Mouse (Mus musculus) limb, embryonic 10.5 days (tissue): ENCODE measurements at regions not wholly inside any gene's neighbourhood (a gene's known extent, or its start where the extent isn't known, plus 50 kb on each side); places are given as distances from the start of the nearest gene placed in this dataset.

ENCODE experiments used
- DNase-seq: peaks from one replicate; pipeline ENCODE4 v3.0.0-alpha.2; 2017; ENCODE audit warnings: low spot score
- H3K27ac ChIP-seq: fragments of 300-500 bp; sonication (generic); 2 replicates; pipeline ENCODE4 v1.5.1; 2016; ENCODE audit warnings: mild to moderate bottlenecking
- H3K27me3 ChIP-seq: fragments of 300-500 bp; sonication (generic); 2 replicates; pipeline ENCODE4 v1.6.1; 2016; ENCODE audit warnings: low read depth, mild to moderate bottlenecking; ENCODE audit not compliant: poor library complexity, severe bottlenecking
- H3K36me3 ChIP-seq: fragments of 300-500 bp; sonication (generic); 2 replicates; pipeline ENCODE4 v1.6.1; 2016; ENCODE audit warnings: mild to moderate bottlenecking, moderate library complexity
- H3K4me1 ChIP-seq: fragments of 300-500 bp; sonication (generic); 2 replicates; pipeline ENCODE4 v1.6.1; 2016
- H3K4me3 ChIP-seq: fragments of 300-500 bp; sonication (generic); 2 replicates; pipeline ENCODE4 v1.5.1; 2016; ENCODE audit warnings: mild to moderate bottlenecking, moderate library complexity
- H3K9me3 ChIP-seq: fragments of 300-500 bp; sonication (generic); replicated peaks from 2 replicates; pipeline ENCODE4 v1.6.1; 2016; ENCODE audit warnings: mild to moderate bottlenecking
- WGBS: fragments of 180-500 bp; shearing (Covaris S2); methylation state at CpG from one replicate; pipeline ENCODE4 v1.1.7; 2016; 5-methylcytosine and 5-hydroxymethylcytosine counted together

- Histone ChIP-seq H3K9me3 (no peaks in the 10 kb centered on the region), H3K4me1 (peaks cover 48% of the 10 kb centered on the region), H3K4me3 (no peak overlapping the region), H3K27ac (peak overlapping the region; percentile 82; the same call in 1 of the 2 replicates), H3K27me3 (no peaks in the 10 kb centered on the region), H3K36me3 (no peaks in the 10 kb centered on the region)
- no peak for DNase-seq
- WGBS: 72% methylated on average over 7 of the region's 7 CpGs
Measured at GRCm38 (mm10) chr13:60427077-60427476, 174.7 kb upstream of the Dapk1 start.

- H3K27ac ChIP-seq: peak overlapping the region; percentile 82
- no peak for DNase-seq
- H3K9me3 ChIP-seq: no peaks in the 10 kb centered on the region
- H3K4me3 ChIP-seq: no peak overlapping the region
- no peaks in the 10 kb centered on the region for H3K27me3 ChIP-seq
- WGBS: 33% methylated on average over 12 of the region's 12 CpGs
- H3K36me3 ChIP-seq: no peaks in the 10 kb centered on the region
- H3K4me1 ChIP-seq: peaks cover 48% of the 10 kb centered on the region
Measured at GRCm38 (mm10) chr13:60427755-60428385, 173.9 kb upstream of the Dapk1 start.

DNA sequence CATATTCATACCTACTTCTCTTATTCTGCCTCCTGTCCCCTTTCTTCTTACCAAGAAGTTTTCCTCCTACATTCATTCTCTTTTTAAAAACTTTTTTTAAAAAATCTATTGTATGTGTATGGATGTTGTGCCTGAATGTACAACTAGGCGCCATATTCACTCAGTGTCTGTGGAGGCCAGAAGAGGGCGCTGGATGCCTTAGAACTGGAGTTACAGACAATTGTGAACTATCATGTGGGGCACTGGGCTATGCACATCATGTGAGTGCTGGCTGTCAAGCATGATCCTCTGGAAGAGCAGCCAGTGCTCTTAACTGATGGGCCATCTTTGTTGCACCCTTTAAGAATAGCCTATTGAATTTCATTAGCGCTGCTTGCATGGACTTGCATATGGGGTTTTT is 172.6 kb upstream of the Dapk1 start:
- DNase-seq: no peak

DNA sequence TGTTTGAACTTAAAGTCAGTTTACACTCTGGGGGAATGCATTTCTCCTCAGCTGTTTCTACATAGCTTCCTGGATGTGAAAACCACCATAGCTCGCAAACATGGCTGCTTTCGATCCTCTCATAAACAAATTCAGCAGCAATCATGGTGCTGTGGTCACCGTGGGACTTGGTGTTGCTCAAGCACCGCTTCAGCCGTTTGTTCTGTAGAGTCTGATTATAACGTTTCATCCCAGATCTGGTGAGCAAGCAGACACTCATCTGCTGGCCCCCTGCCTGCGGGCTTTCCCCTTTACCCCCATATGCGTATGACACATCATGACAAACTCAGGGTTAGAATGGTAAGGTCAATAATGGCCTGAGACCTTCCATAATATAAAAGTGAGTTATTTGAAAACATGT is 170.3 kb upstream of the Dapk1 start:
- DNase-seq: no peak
- Histone ChIP-seq H3K4me3 (no peak overlapping the region), H3K4me1 (peaks cover 58% of the 10 kb centered on the region), H3K9me3 (no peaks in the 10 kb centered on the region), H3K36me3 (no peaks in the 10 kb centered on the region), H3K27me3 (no peaks in the 10 kb centered on the region), H3K27ac (no peak overlapping the region)
- WGBS: 91% methylated on average over 8 of the region's 8 CpGs

More for the DNA sequence above, 172.6 kb upstream of the Dapk1 start:
- Histone ChIP-seq H3K27me3 (no peaks in the 10 kb centered on the region), H3K4me1 (peaks cover 52% of the 10 kb centered on the region), H3K4me3 (no peak overlapping the region), H3K27ac (peak overlapping the region; percentile 62; the same call in 1 of the 2 replicates), H3K9me3 (no peaks in the 10 kb centered on the region), H3K36me3 (no peaks in the 10 kb centered on the region)
- WGBS: 75% methylated on average over 3 of the region's 3 CpGs

DNA sequence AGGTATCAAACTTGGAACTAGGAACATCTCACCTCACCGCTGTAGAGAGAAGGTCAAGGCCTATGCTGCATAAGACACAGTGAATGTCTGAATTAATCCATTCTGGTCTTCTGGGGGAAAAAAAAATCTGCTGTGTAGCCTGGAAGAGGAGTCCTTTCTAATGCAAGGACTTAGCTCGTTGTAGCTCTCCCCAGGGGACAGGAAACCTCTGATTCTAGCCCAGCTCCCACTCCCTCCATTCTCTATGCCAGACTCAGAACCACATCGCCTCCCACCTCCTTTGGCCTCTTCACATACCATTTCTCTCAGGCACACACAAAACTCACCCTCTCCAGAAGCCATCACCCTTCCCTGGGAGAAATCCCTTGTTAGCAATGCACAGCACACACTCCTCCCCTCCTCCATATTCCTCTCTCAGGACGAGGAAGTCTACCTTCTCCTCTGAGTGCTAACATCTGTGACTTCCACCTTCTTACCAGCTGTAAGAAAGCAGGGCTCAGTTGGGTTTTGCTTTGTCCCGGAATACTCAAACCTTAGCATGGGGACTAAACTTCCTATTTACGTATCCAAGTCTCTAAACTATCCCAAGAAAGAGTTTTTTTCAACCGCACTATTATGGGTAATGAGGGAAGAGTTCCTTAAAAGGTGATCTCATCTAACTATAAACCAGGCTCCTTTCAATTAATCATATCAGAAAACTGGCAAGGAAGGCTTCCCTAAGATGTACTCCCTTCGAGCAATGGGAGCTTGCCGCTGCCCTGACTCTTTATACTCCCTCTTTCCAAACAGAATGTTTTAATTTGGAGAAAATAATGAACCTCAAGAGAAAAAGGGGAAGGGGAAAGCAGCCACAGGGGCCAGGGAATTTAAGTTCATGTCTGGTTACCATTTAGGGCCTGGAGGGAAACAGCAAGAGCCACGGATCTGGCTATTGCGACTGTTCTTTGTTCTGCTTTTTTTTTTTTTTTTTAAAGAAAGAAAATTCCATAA is 167.2 kb upstream of the Dapk1 start:
- H3K9me3 ChIP-seq: no peaks in the 10 kb centered on the region
- no peaks in the 10 kb centered on the region for H3K36me3 ChIP-seq
- H3K27ac ChIP-seq: peak overlapping the region; percentile 91
- 46% methylated on average over 11 of the region's 11 CpGs for WGBS
- H3K4me1 ChIP-seq: peaks cover 44% of the 10 kb centered on the region
- H3K4me3 ChIP-seq: no peak overlapping the region
- H3K27me3 ChIP-seq: no peaks in the 10 kb centered on the region
- DNase-seq: no peak

DNA sequence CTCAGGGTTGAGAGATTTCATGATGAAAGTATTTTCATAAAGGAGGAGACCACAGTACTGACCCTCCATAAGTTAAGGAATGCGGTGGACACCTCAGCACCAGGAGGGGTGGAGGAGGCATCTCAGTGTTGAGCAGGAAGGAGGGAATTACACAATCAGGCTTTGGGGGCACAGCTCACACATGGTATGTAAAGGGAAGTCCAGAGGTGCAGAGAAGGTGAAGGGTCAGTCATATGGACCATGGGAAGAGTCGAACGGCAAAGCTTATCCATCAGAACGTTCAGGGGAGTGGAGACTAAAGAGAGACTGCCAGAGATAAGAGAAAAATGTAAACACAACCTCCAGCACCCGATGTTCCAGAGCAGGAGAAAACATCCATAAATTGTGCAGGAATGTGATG is 166.4 kb upstream of the Dapk1 start:
- no peak for DNase-seq
- Histone ChIP-seq H3K9me3 (no peaks in the 10 kb centered on the region), H3K4me1 (peaks cover 46% of the 10 kb centered on the region), H3K27ac (peak overlapping the region; percentile 91), H3K4me3 (no peak overlapping the region), H3K27me3 (no peaks in the 10 kb centered on the region), H3K36me3 (no peaks in the 10 kb centered on the region)
- WGBS: 39% methylated on average over 5 of the region's 5 CpGs

DNA sequence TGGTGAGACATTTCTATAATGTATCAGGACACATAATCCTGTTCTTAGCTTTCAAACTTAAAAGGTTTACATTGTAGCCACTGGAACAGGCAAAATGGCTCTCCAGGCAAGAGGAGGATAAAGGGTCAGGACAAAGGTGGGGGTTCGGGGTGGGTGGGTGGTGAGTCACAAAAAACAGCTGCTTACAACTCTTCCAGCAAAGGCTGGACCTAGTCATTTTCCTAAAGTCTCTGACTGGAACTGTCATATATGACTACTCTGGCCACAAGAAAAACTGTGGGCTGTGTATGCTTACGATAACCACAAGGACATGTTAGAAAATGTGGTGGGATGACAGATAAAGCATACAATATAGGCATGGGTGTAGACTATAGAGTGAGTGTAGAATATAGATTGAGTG is 163.6 kb upstream of the Dapk1 start:
- 0 out of 2 replicates have a peak overlapping the region, but pooled peaks have one; percentile 91 for H3K27ac ChIP-seq
- DNase-seq: no peak
- H3K27me3 ChIP-seq: no peaks in the 10 kb centered on the region
- no peak overlapping the region for H3K4me3 ChIP-seq
- peaks cover 61% of the 10 kb centered on the region for H3K4me1 ChIP-seq
- no peaks in the 10 kb centered on the region for H3K36me3 ChIP-seq
- no peaks in the 10 kb centered on the region for H3K9me3 ChIP-seq
- 91% methylated on average over 2 of the region's 2 CpGs for WGBS

GRCm38 (mm10) chr13:60440586-60440985 is 161.2 kb upstream of the Dapk1 start:
- 8% methylated on average over 3 of the region's 3 CpGs for WGBS
- Histone ChIP-seq H3K4me3 (no peak overlapping the region), H3K9me3 (no peaks in the 10 kb centered on the region), H3K36me3 (no peaks in the 10 kb centered on the region), H3K27ac (peak overlapping the region; percentile 74), H3K27me3 (no peaks in the 10 kb centered on the region), H3K4me1 (peaks cover 45% of the 10 kb centered on the region)
- no peak for DNase-seq

DNA sequence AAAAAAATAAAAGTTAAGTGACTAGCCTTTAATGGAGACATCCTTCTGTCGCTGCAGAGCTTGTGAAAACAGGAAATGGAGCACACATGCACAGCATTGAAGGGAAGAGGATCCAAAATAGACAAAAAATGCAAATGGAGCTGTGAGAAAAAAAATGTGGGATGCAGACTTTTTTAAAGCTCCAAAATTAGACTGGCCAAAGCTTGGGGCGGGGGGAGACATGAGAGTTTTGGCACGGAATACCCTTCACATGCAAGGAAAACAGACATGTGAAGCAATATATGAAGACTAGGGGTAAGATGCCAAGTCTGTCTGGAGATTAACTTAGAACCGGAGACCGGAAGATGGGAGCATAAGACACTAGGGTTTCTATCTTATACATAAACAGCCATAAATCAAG is 156.6 kb upstream of the Dapk1 start:
- no peak for DNase-seq

DNA sequence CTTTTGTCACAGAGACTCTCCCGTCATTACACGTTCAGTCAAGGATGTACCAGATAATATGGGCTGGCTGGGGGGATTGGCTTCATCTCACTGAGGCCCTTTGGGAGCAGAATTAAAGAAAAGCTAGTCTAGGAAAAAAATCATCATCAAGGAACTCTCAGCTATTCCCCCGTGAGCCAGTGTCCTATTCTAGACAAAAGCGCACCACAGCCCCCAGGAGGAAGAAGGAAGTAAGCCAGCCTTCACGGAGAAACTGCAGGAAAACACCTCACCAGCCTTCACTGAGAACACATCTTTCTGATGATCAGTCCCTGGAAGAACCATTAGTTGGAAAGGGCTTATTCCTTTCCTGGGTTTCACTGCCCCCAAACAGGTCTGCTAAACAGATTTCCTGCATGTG is 154.8 kb upstream of the Dapk1 start:
- H3K9me3 ChIP-seq: no peaks in the 10 kb centered on the region
- H3K4me1 ChIP-seq: peaks cover 42% of the 10 kb centered on the region
- no peak overlapping the region for H3K4me3 ChIP-seq
- 71% methylated on average over 5 of the region's 5 CpGs for WGBS
- H3K27me3 ChIP-seq: no peaks in the 10 kb centered on the region
- H3K27ac ChIP-seq: peak overlapping the region; percentile 57
- H3K36me3 ChIP-seq: no peaks in the 10 kb centered on the region
- DNase-seq: no peak

More for the DNA sequence above, 156.6 kb upstream of the Dapk1 start:
- peaks cover 45% of the 10 kb centered on the region for H3K4me1 ChIP-seq
- no peak overlapping the region for H3K4me3 ChIP-seq
- H3K36me3 ChIP-seq: no peaks in the 10 kb centered on the region
- 87% methylated on average over 5 of the region's 5 CpGs for WGBS
- H3K9me3 ChIP-seq: no peaks in the 10 kb centered on the region
- no peak overlapping the region for H3K27ac ChIP-seq
- H3K27me3 ChIP-seq: no peaks in the 10 kb centered on the region

- H3K4me3 ChIP-seq: no peak overlapping the region
- H3K9me3 ChIP-seq: no peaks in the 10 kb centered on the region
- peak overlapping the region; percentile 14 for H3K27ac ChIP-seq
- WGBS: 54% methylated on average over 10 of the region's 10 CpGs
- H3K4me1 ChIP-seq: peaks cover 60% of the 10 kb centered on the region
- H3K27me3 ChIP-seq: no peaks in the 10 kb centered on the region
- H3K36me3 ChIP-seq: no peaks in the 10 kb centered on the region
- no peak for DNase-seq
Measured at GRCm38 (mm10) chr13:60450721-60451506, 150.8 kb upstream of the Dapk1 start.

GRCm38 (mm10) chr13:60453821-60454483 is 147.8 kb upstream of the Dapk1 start:
- DNase-seq: no peak
- no peaks in the 10 kb centered on the region for H3K27me3 ChIP-seq
- H3K4me3 ChIP-seq: no peak overlapping the region
- peaks cover 62% of the 10 kb centered on the region for H3K4me1 ChIP-seq
- H3K27ac ChIP-seq: peak overlapping the region; percentile 88
- no peaks in the 10 kb centered on the region for H3K36me3 ChIP-seq
- H3K9me3 ChIP-seq: no peaks in the 10 kb centered on the region
- 93% methylated on average over 9 of the region's 9 CpGs for WGBS
